Mouse (Mus musculus) c-Kit-negative CD71-positive TER-119-positive erythroid progenitor cells, embryonic 14.5 days (primary cell): ENCODE results near the gene Slc23a2.

Experiments
- DNase-seq: peaks from one replicate; pipeline ENCODE4 v3.0.0-alpha.2; 2013; ENCODE audit warnings: low read depth, low spot score

Gene Slc23a2

DNA sequence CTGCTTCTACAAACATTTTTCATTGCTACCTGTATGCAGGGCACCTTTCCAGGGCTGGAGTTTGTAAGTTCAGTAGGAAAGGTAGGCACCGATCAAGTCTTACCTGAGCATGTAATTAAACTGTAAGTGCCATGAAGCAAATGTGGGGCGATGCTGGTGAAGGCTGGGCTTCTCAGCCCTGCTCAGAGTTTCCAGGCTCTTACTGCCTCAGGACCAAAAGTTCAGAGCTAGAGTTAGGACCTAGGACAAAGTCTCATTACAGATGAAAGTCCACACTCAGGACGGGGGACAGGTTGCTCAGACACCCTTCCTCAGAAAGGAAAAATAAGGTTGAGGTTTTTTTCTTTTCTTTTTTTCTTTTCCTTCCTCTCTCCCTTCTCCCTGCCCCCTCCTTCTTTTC, 95.4 kb downstream of the Slc23a2 start:
- DNase-seq = no peak

GRCm38 (mm10) chr2:132048143-132048772, 96.7 kb downstream of the Slc23a2 start:
- DNase-seq = no peak

- DNase-seq = no peak
These were observed 97.5 kb downstream of the Slc23a2 start for GRCm38 (mm10) chr2:132047364-132047763.

DNA sequence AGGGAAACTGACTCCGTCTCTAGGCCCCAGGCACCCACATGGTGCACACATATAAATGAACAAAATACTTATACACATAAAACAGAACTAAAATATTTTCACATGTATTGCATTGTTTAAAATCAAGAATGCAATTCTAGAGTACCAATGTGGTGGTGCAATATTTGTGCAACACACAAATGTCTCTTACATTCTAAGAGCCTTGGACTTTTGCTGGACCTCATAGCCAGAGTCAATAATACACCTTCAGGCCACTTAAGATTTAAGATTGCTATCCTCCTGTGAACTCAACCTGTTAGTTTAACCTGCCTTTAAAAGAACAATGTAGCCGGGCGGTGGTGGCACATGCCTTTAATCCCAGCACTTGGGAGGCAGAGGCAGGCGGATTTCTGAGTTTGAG, 98.2 kb downstream of the Slc23a2 start:
- DNase-seq = no peak

GRCm38 (mm10) chr2:132044320-132045274, 100.3 kb downstream of the Slc23a2 start:
- no peak for DNase-seq

GRCm38 (mm10) chr2:132043101-132043621, 101.7 kb downstream of the Slc23a2 start:
- DNase-seq = no peak

DNA sequence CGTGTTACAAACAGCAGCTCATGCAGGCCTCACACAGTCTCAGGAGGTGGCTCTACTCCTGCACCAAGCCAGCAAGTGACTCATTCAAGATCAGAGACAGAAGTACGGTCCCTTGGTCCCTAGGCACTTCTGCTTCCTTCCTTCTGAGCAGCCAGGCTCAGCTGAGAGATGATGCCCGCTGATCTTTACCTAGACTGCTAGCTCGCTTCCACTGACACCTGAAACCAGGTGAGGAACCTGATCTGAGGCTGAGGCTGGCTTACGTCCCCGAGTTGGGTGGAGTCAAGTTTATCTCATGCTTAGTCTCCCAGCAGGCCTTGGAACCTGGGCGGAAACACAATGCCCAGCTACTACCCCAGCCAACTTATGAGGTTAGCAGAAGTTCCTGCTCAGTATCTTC, 105.0 kb downstream of the Slc23a2 start:
- DNase-seq = no peak

- DNase-seq = no peak
These were observed 108.6 kb downstream of the Slc23a2 start for GRCm38 (mm10) chr2:132036326-132036725.

DNA sequence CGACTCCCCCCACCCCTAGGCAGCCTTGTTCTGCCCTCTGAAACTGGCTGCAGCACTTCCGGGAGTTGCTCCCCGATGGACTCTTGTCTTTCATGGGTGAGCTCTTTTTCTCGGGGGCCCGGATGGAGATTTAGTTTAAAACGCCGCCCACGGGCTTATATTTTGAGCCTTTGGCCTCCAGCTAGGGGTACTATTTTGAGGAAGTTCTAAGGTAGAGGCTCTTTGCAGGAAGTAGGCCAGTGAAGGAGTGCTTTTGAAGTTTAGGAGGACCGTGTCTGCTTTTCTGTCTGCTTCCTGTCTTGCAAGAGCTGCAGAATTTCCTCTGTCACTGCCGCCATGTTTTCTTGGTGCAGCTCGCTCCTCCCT, 109.5 kb downstream of the Slc23a2 start:
- no peak for DNase-seq

- no peak for DNase-seq
These were observed 110.1 kb downstream of the Slc23a2 start for GRCm38 (mm10) chr2:132034590-132035469.

DNA sequence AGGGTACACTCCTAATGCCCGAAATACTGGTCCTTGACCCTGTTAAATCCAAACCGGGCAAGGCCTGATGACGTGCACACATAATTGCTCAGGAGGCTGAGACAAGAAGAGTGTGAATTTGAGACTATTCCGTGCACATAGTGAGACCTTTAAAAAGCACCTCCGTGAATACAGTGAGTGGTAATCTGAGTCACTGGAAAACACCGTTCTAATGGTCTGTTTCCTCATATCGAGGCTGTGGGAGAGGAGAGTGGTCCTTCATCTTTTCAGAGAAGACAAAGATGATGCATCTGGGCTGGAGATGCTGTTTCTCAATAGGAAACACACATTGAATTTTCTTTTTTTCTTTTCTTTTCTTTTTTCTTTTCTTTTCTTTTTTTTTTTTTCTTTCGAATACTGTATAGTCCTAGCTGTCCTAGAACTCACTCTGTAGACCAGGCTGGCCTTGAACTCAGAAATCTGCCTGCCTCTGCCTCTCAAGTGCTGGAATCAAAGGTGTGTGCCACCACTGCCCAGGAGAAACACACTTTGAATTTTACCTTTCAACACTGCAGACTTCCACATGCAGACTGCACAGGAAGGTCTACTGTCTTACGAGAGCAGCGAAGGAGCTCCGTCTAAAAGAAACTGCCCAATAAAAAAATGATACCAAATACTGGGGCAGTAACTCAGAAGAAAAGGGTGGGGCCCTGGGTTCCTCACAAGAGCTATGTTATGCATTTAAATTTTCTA, 113.4 kb downstream of the Slc23a2 start:
- no peak for DNase-seq

DNA sequence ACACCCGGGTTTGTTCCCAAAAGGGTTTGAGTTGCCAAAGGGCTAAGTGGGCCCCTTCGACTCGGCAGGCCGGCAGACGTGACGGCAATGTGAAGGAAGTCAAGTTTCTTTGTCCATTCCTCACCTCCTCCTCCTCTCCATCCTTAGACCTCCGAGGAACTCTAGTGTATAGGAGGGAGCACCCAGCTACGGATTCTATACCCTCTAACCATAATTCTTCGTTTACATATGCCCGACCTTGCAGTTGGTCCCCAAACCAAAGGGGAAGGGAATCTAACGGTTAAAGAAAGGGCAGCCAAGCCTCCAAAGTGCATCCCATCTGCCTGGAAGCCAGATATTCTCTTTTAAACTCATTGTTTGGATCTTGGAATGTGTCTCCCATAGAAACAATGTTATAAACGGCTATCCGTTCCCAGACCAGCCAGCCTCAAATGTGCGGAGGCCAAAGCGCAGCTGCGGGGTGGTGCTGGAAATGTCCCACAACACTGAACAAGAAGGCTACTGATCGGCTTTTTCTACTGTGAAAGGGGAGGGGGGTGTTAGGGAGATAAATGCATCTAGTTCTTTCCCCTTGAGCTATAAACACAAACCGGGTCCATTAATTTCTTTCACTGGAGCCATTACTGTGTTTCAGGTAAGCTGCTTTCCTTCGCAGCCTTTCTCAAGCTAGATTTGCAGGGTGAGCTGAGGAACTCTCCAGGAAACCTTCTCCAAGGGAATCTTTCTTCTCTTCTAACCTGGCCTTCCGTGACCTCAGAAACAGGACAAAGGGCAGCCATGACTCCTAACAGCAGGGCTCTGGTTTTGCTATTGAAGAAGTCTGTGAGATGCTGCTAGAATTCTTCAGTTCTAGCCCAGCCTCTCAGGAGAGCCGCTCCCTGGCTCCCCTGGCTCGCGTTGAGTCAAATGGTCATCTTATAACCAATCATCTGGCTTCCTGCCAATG, 114.2 kb downstream of the Slc23a2 start:
- no peak for DNase-seq

- no peak for DNase-seq
These were observed 115.1 kb downstream of the Slc23a2 start, which contains the start of gene Rassf2 for GRCm38 (mm10) chr2:132029646-132030417. Gene Rassf2 (minus strand): TSS chr2:132030258.

DNA sequence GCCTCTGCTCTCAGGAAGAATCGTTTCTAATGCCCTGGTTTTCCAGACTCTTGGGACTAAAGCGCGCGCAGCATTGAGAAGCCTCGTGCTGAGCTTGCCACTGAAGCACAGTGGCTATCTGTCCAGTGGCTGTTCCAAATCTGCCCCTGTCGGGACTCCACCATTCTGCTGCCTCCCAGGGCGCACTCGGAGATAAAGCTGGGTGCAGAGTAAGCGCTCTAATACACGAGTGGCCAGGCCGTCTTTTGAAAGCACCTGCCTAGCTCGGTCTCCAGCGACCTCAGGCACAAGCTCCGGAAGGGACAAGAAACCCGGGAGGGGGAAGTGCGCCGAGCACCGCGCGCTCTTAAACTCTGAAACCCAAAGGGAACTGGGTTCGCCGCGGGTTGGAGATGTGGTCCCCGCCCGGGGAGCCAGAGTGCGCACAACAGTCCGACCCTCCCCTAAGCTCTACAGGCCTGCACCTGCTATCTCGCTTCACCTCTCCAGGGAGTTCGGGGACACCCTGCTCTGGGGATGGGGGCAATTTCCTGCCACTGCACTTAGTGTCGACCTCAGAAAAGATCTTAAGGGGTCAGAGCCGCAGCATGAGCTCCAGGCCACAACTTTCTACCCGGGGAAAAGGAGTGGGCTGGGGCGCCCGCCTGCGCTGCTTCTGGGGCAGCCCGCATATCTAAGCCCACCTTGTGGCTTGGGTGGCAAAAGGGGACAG, 115.9 kb downstream of the Slc23a2 start:
- DNase-seq = no peak

DNA sequence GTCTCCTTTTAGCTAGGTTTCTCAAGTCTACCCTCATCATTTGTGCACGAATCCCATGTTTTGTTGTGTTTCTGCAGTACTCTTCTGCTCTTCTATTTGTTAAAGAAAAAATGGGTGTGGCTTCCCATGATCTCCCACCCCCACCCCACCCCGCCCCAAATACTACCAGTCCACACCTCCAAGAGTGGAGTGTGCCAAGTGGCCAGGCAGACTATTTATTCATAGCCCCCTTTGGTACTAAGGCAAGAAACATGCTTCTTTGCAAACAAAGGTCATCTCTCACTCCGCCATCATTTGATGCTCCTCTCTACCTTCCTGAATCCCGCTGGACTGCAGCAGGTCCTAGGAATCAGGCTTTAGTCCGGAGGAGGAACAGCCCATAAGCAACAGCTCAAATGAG, 116.8 kb downstream of the Slc23a2 start:
- no peak for DNase-seq

DNA sequence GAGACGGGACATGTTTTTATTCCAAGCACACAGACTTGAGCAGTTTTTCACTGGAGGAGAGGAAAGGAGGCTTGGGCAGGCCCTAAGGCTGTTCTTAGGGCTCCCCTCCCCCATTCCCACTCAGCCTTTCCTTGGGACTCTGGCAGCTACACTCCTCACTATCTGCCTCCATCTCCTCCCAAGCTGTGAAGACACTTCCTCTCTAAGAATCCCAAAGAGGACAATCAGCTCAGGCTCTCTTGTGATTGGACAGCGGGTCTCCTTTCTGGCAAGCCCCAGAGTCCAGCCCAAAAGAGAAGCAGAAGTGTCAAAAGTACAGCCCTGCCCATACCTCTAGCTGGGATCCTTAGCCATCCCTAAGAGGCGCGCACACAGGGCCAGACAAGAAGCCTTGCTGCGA, 117.5 kb downstream of the Slc23a2 start:
- no peak for DNase-seq

DNA sequence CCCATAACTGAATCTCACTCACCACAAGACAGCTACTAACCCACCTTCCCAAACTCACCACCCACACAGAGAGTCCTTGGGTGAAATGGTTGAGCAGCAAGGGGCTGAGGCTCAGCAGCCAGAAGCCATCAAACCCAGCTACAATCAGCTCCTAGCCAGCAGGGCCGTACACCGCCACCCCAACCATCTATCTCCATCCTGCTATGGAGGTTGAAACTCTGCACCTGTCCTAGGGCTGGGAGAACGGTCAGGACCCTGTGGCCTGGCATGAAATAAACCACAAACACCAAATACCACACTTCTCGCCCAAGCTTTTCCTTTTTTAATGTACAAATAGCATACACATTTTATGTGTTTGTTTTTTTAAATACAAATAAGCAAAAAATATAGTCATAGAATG, 120.9 kb downstream of the Slc23a2 start:
- DNase-seq = no peak

GRCm38 (mm10) chr2:132022621-132023020, 122.3 kb downstream of the Slc23a2 start:
- DNase-seq = no peak
